Mouse (Mus musculus): ENCODE measurements around the gene Eif2s1. TPM values are rescaled to one million over a fixed set of nuclear protein-coding genes. Genes with fewer than 3 reads are reported as not detected.
"Not testable (repeated sequence)": the region's sequence is repeated elsewhere in the genome, so short reads cannot be mapped to it uniquely, and the experiment has no call there.

The Eif2s1 gene
- polyA plus RNA-seq, 1 experiment from 2014 or later = 146 TPM

- H3K27ac ChIP-seq (ENCODE audit: low read depth, low read length) = no peak overlapping the region
- WGBS = 73% methylated on average over 4 of the region's 4 CpGs
- H3K27me3 ChIP-seq (ENCODE audit: control insufficient read depth, insufficient read depth, low read length) = no peaks in the 10 kb centered on the region
- ATAC-seq (ENCODE audit: low read depth) = no peak
- H3K9me3 ChIP-seq (ENCODE audit: control insufficient read depth, low read length) = no peaks in the 10 kb centered on the region
- no peaks in the 10 kb centered on the region for H3K36me3 ChIP-seq (ENCODE audit: control insufficient read depth, insufficient read depth, low read length)
- H3K4me1 ChIP-seq (ENCODE audit: control insufficient read depth, insufficient read depth, low read length) = 0 out of 2 replicates have a peak, but pooled peaks cover 2% of the 10 kb centered on the region
- no peak overlapping the region for H3K9ac ChIP-seq (replicated peaks; ENCODE audit: low read depth, low read length)
- no peak overlapping the region for H3K4me2 ChIP-seq (ENCODE audit: low read depth, low read length)
- H3K4me3 ChIP-seq (ENCODE audit: low read depth, low read length) = no peak overlapping the region
Measured at GRCm38 (mm10) chr12:78921421-78921820, 59.8 kb downstream of the Eif2s1 start.

GRCm38 (mm10) chr12:78922058-78922457 lies 60.4 kb downstream of the Eif2s1 start:
- Histone ChIP-seq H3K4me2 (ENCODE audit: low read depth, low read length) (no peak overlapping the region), H3K4me3 (ENCODE audit: low read depth, low read length) (no peak overlapping the region), H3K27ac (ENCODE audit: low read depth, low read length) (no peak overlapping the region), H3K36me3 (ENCODE audit: control insufficient read depth, insufficient read depth, low read length) (no peaks in the 10 kb centered on the region), H3K27me3 (ENCODE audit: control insufficient read depth, insufficient read depth, low read length) (no peaks in the 10 kb centered on the region), H3K9ac (replicated peaks; ENCODE audit: low read depth, low read length) (no peak overlapping the region), H3K9me3 (ENCODE audit: control insufficient read depth, low read length) (no peaks in the 10 kb centered on the region), H3K4me1 (ENCODE audit: control insufficient read depth, insufficient read depth, low read length) (0 out of 2 replicates have a peak, but pooled peaks cover 2% of the 10 kb centered on the region)
- 89% methylated on average over 3 of the region's 3 CpGs for WGBS
- ATAC-seq (ENCODE audit: low read depth) = no peak

GRCm38 (mm10) chr12:78922977-78923376 lies 61.4 kb downstream of the Eif2s1 start:
- H3K4me3 ChIP-seq (ENCODE audit: low read depth, low read length); H3K9me3 ChIP-seq (ENCODE audit: control insufficient read depth, low read length); H3K27ac ChIP-seq (ENCODE audit: low read depth, low read length); H3K4me2 ChIP-seq (ENCODE audit: low read depth, low read length); H3K36me3 ChIP-seq (ENCODE audit: control insufficient read depth, insufficient read depth, low read length); H3K9ac ChIP-seq (replicated peaks; ENCODE audit: low read depth, low read length); ATAC-seq (ENCODE audit: low read depth); H3K4me1 ChIP-seq (ENCODE audit: control insufficient read depth, insufficient read depth, low read length); H3K27me3 ChIP-seq (ENCODE audit: control insufficient read depth, insufficient read depth, low read length): not testable (repeated sequence)

GRCm38 (mm10) chr12:78923539-78924189 lies 62.0 kb downstream of the Eif2s1 start:
- no peak for ATAC-seq (ENCODE audit: low read depth)
- H3K4me1 ChIP-seq (ENCODE audit: control insufficient read depth, insufficient read depth, low read length) = 0 out of 2 replicates have a peak, but pooled peaks cover 2% of the 10 kb centered on the region
- no peak overlapping the region for H3K4me3 ChIP-seq (ENCODE audit: low read depth, low read length)
- H3K27ac ChIP-seq (ENCODE audit: low read depth, low read length) = no peak overlapping the region
- H3K4me2 ChIP-seq (ENCODE audit: low read depth, low read length) = no peak overlapping the region
- no peaks in the 10 kb centered on the region for H3K9me3 ChIP-seq (ENCODE audit: control insufficient read depth, low read length)
- H3K36me3 ChIP-seq (ENCODE audit: control insufficient read depth, insufficient read depth, low read length) = no peaks in the 10 kb centered on the region
- H3K9ac ChIP-seq (replicated peaks; ENCODE audit: low read depth, low read length) = no peak overlapping the region
- no peaks in the 10 kb centered on the region for H3K27me3 ChIP-seq (ENCODE audit: control insufficient read depth, insufficient read depth, low read length)
- 92% methylated on average over 7 of the region's 7 CpGs for WGBS

- no peak overlapping the region for H3K4me2 ChIP-seq (ENCODE audit: low read depth, low read length)
- no peaks in the 10 kb centered on the region for H3K27me3 ChIP-seq (ENCODE audit: control insufficient read depth, insufficient read depth, low read length)
- no peaks in the 10 kb centered on the region for H3K4me1 ChIP-seq (ENCODE audit: control insufficient read depth, insufficient read depth, low read length)
- H3K4me3 ChIP-seq (ENCODE audit: low read depth, low read length) = no peak overlapping the region
- no peak overlapping the region for H3K27ac ChIP-seq (ENCODE audit: low read depth, low read length)
- H3K9ac ChIP-seq (replicated peaks; ENCODE audit: low read depth, low read length) = no peak overlapping the region
- WGBS = 75% methylated on average over 5 of the region's 5 CpGs
- no peaks in the 10 kb centered on the region for H3K36me3 ChIP-seq (ENCODE audit: control insufficient read depth, insufficient read depth, low read length)
- no peak for ATAC-seq (ENCODE audit: low read depth)
- H3K9me3 ChIP-seq (ENCODE audit: control insufficient read depth, low read length) = no peaks in the 10 kb centered on the region
Measured at GRCm38 (mm10) chr12:78927287-78927686, 65.7 kb downstream of the Eif2s1 start.

- no peaks in the 10 kb centered on the region for H3K27me3 ChIP-seq (ENCODE audit: control insufficient read depth, insufficient read depth, low read length)
- H3K4me1 ChIP-seq (ENCODE audit: control insufficient read depth, insufficient read depth, low read length) = no peaks in the 10 kb centered on the region
- WGBS = 68% methylated on average over 1 of the region's 1 CpGs
- H3K9me3 ChIP-seq (ENCODE audit: control insufficient read depth, low read length) = no peaks in the 10 kb centered on the region
- no peaks in the 10 kb centered on the region for H3K36me3 ChIP-seq (ENCODE audit: control insufficient read depth, insufficient read depth, low read length)
- H3K27ac ChIP-seq (ENCODE audit: low read depth, low read length) = no peak overlapping the region
- no peak for ATAC-seq (ENCODE audit: low read depth)
- H3K4me2 ChIP-seq (ENCODE audit: low read depth, low read length) = no peak overlapping the region
- no peak overlapping the region for H3K4me3 ChIP-seq (ENCODE audit: low read depth, low read length)
- H3K9ac ChIP-seq (replicated peaks; ENCODE audit: low read depth, low read length) = no peak overlapping the region
Measured at GRCm38 (mm10) chr12:78929900-78930299, 68.3 kb downstream of the Eif2s1 start.

- no peak overlapping the region for H3K27ac ChIP-seq (ENCODE audit: low read depth, low read length)
- no peaks in the 10 kb centered on the region for H3K36me3 ChIP-seq (ENCODE audit: control insufficient read depth, insufficient read depth, low read length)
- no peak overlapping the region for H3K9ac ChIP-seq (replicated peaks; ENCODE audit: low read depth, low read length)
- ATAC-seq (ENCODE audit: low read depth) = no peak
- H3K4me1 ChIP-seq (ENCODE audit: control insufficient read depth, insufficient read depth, low read length) = no peaks in the 10 kb centered on the region
- WGBS = 66% methylated on average over 4 of the region's 4 CpGs
- no peaks in the 10 kb centered on the region for H3K9me3 ChIP-seq (ENCODE audit: control insufficient read depth, low read length)
- H3K4me2 ChIP-seq (ENCODE audit: low read depth, low read length) = no peak overlapping the region
- H3K27me3 ChIP-seq (ENCODE audit: control insufficient read depth, insufficient read depth, low read length) = no peaks in the 10 kb centered on the region
- no peak overlapping the region for H3K4me3 ChIP-seq (ENCODE audit: low read depth, low read length)
Measured at GRCm38 (mm10) chr12:78936494-78936893, 74.9 kb downstream of the Eif2s1 start.

Other genes starting within 250 kb of the Eif2s1 start
- 0.50 and 0.80 TPM in 2 replicates for gene Fam71d, start 170.3 kb upstream of the Eif2s1 start, polyA plus RNA-seq (2014; fragmentation: Nextera tagmentation; extraction: Ambion mirVana)
- 11.4 and 16.8 TPM in 2 replicates for gene Mpp5, start 112.9 kb upstream of the Eif2s1 start, polyA plus RNA-seq (2014; fragmentation: Nextera tagmentation; extraction: Ambion mirVana)
- 155 and 161 TPM in 2 replicates for gene Atp6v1d, start 181 bp upstream of the Eif2s1 start, polyA plus RNA-seq (2014; fragmentation: Nextera tagmentation; extraction: Ambion mirVana)
- 0.94 and 2.4 TPM in 2 replicates for gene Plek2, start 45.1 kb downstream of the Eif2s1 start, polyA plus RNA-seq (2014; fragmentation: Nextera tagmentation; extraction: Ambion mirVana)
- 59.1 and 59.4 TPM in 2 replicates for gene Tmem229b, start 145.8 kb downstream of the Eif2s1 start, polyA plus RNA-seq (2014; fragmentation: Nextera tagmentation; extraction: Ambion mirVana)
- gene Plekhh1, start 167.3 kb downstream of the Eif2s1 start, polyA plus RNA-seq (2014; fragmentation: Nextera tagmentation; extraction: Ambion mirVana) = 2.4 and 3.4 TPM in 2 replicates
- 19.6 and 21.3 TPM in 2 replicates for gene Pigh, start 227.8 kb downstream of the Eif2s1 start, polyA plus RNA-seq (2014; fragmentation: Nextera tagmentation; extraction: Ambion mirVana)